Mouse (Mus musculus): ENCODE measurements at regions not wholly inside any gene's neighbourhood (a gene's known extent, or its start where the extent isn't known, plus 50 kb on each side); places are given as distances from the start of the nearest gene placed in this dataset.
A peak's percentile ranks its signal among the peaks of the same experiment; 100 is the strongest.

GRCm38 (mm10) chr14:35906313-35906712 is 94.5 kb upstream of the 4930596D02Rik start:
- ATAC-seq = no peak

GRCm38 (mm10) chr14:35884658-35885273 is 73.0 kb upstream of the 4930596D02Rik start:
- no peak overlapping the region for H3K4me2 ChIP-seq (ENCODE audit: low read length)
- H3K9me3 ChIP-seq (ENCODE audit: control insufficient read depth, low read length) = no peaks in the 10 kb centered on the region
- no peak overlapping the region for H3K4me3 ChIP-seq (ENCODE audit: low read length)
- WGBS = 92% methylated on average over 6 of the region's 6 CpGs
- no peak overlapping the region for H3K27ac ChIP-seq (ENCODE audit: low read depth, low read length)
- no peak overlapping the region for H3K9ac ChIP-seq (ENCODE audit: low read depth, low read length)
- peak; percentile 76; the same call in 1 of the 2 replicates for ATAC-seq
- H3K4me1 ChIP-seq (ENCODE audit: control insufficient read depth, insufficient read depth, low read depth, low read length) = no peaks in the 10 kb centered on the region
- H3K27me3 ChIP-seq (replicated peaks; ENCODE audit: control insufficient read depth, insufficient read depth, low read length) = no peaks in the 10 kb centered on the region
- H3K36me3 ChIP-seq (ENCODE audit: control insufficient read depth, insufficient read depth, low read length) = no peaks in the 10 kb centered on the region

More at GRCm38 (mm10) chr14:35906313-35906712, 94.5 kb upstream of the 4930596D02Rik start:
- no peaks in the 10 kb centered on the region for H3K9me3 ChIP-seq (ENCODE audit: control insufficient read depth, low read length)
- no peak overlapping the region for H3K27ac ChIP-seq (ENCODE audit: low read depth, low read length)
- no peaks in the 10 kb centered on the region for H3K36me3 ChIP-seq (ENCODE audit: control insufficient read depth, insufficient read depth, low read length)
- no peak overlapping the region for H3K4me2 ChIP-seq (ENCODE audit: low read length)
- no peak overlapping the region for H3K9ac ChIP-seq (ENCODE audit: low read depth, low read length)
- H3K4me3 ChIP-seq (ENCODE audit: low read length) = no peak overlapping the region
- H3K27me3 ChIP-seq (replicated peaks; ENCODE audit: control insufficient read depth, insufficient read depth, low read length) = no peaks in the 10 kb centered on the region
- H3K4me1 ChIP-seq (ENCODE audit: control insufficient read depth, insufficient read depth, low read depth, low read length) = no peaks in the 10 kb centered on the region
- WGBS = 50% methylated on average over 5 of the region's 5 CpGs

GRCm38 (mm10) chr14:35874265-35874664 is 62.5 kb upstream of the 4930596D02Rik start:
- no peak overlapping the region for H3K27ac ChIP-seq (ENCODE audit: low read depth, low read length)
- 90% methylated on average over 2 of the region's 2 CpGs for WGBS
- no peaks in the 10 kb centered on the region for H3K27me3 ChIP-seq (replicated peaks; ENCODE audit: control insufficient read depth, insufficient read depth, low read length)
- no peak overlapping the region for H3K4me2 ChIP-seq (ENCODE audit: low read length)
- H3K36me3 ChIP-seq (ENCODE audit: control insufficient read depth, insufficient read depth, low read length) = no peaks in the 10 kb centered on the region
- no peaks in the 10 kb centered on the region for H3K9me3 ChIP-seq (ENCODE audit: control insufficient read depth, low read length)
- no peaks in the 10 kb centered on the region for H3K4me1 ChIP-seq (ENCODE audit: control insufficient read depth, insufficient read depth, low read depth, low read length)
- no peak overlapping the region for H3K4me3 ChIP-seq (ENCODE audit: low read length)
- no peak for ATAC-seq
- H3K9ac ChIP-seq (ENCODE audit: low read depth, low read length) = no peak overlapping the region
